Mouse (Mus musculus) MEL (cell line): ENCODE measurements at regions not wholly inside any gene's neighbourhood (a gene's known extent, or its start where the extent isn't known, plus 50 kb on each side); places are given as distances from the start of the nearest gene placed in this dataset.

Experiments
- MAX ChIP-seq: IDR thresholded peaks from 2 replicates; pipeline ENCODE4 v1.6.1; 2011; ENCODE audit warnings: low read length, improper control_type of control experiment
- TCF12 ChIP-seq: IDR thresholded peaks from 2 replicates; pipeline ENCODE4 v1.6.1; 2014; ENCODE audit warnings: low read depth, mild to moderate bottlenecking, inconsistent platforms, low read length, improper control_type of control experiment, moderate library complexity
- ZMIZ1 ChIP-seq: IDR thresholded peaks from 2 replicates; pipeline ENCODE4 v1.6.1; 2012; ENCODE audit warnings: low read depth, mild to moderate bottlenecking, inconsistent platforms, low read length, improper control_type of control experiment, moderate library complexity

DNA sequence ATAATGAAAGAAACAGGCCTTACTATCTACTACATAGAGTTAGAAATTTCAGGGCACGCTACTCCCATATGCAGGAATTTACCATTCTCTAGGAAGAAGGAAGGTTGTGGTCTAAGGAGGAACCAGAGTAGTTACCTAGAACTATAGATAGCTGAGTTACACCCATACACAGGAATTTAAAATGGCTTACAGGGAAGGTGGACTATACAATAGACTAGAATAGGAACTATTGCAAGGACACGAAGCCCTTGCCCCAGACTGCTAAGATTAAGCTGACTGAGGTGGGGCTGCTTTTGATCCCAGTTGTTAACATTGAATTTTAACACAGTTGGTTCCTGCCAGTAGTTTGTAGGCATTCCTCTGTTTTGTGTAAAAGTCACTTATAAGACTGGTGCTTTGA is 108.9 kb upstream of the Cntnap5b start:
- no peak for TF ChIP-seq TCF12
- TF ChIP-seq ZMIZ1: no peak
- no peak for TF ChIP-seq MAX
